Mouse (Mus musculus): ENCODE results near the gene Rpl12.
"Not testable (repeated sequence)": the region's sequence is repeated elsewhere in the genome, so short reads cannot be mapped to it uniquely, and the experiment has no call there.

The Rpl12 gene

DNA sequence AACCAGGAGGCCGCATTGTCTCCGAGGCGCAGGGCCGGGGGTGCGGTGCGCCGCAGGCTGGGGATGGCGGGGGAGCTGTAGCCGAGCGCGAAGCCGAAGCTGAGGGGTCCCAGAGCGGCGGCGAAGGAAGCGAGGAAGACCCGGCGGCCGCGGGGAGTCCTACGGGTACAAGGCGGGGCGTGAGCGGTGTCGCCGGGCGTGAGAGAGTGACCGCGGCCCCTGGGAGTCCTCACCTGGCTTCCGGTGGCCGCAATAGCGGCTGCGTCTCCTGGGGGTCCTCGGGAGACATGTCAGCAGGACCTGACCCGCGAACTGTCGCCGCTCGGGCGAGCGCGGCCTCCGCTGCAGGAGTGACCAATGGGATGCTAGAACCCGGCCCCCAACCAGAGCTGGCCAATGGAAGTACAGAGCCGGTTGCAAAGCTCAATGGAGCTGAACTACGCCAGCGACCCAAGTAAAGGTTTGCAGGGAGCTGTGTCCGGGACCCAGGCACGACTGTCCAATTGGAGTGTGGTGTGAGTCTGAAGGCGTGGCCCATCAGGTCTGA lies 20.4 kb downstream of the Rpl12 start, which contains the start of gene Slc2a8:
Gene Slc2a8, minus strand, starts transcription at position 359 of the 547 bp plus-strand sequence.
- peak; percentile 91 for DNase-seq (ENCODE audit: low spot score)

DNA sequence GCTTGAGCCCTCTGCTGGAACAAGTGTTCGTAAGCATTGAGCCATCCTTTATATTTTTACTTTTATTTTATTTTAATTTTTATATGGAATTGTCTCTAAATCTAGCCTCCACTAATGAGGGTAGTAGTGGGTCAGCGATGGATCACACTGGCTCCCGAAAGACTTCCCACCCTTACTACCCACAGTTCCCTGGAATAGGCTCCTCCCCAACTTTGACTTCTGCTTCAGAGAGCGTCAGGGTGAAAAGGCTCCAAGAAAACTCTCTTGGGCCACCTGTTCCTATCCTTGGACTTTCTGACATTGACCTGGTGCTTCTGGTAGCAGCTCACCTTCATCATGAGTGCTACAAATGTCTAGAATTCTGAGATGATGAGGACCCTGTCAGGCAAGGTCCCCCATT lies 21.3 kb downstream of the Rpl12 start:
- DNase-seq (ENCODE audit: low spot score), result no peak

- no peak for DNase-seq (ENCODE audit: low spot score)
Observed at GRCm38 (mm10) chr2:32983617-32984016, 22.3 kb downstream of the Rpl12 start.

DNA sequence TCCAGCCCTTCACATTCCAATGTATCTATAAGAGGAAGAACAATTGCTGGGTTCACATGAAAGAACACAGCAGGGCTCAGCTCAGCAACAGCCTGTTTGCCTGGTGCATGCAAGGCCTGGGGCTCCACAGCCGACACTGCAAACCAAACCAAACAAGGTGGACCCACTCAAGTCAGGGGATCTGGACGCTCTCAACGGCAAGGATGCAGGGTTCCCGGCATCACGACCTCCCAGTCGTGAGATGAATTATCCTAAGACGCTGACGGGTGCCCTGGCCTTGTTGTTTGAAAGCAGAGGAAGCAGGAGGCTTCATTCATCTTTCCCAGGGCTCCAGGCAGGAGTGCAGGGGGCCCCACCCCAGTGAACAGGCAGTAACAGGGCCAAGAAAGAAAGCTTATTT lies 24.5 kb downstream of the Rpl12 start:
- no peak for DNase-seq (ENCODE audit: low spot score)

DNA sequence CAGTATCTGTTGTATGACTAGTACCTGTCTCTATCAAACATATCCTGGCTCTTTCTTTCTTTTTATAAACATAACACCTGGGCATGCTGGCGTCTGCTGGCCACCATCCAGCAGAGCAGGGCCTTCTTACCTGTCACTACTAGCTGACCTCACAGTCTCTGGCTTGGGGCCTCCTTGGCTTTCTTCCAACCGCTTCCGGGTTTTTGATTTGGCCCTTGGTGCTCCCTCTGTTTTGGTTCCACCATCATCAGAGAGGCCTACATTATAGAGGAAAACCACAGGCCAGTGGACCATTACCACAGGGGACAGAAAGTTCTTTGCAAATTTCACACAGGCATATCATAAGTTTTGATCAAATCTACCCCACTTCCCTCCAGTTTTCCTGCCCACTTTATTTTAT lies 28.0 kb downstream of the Rpl12 start:
- no peak for DNase-seq (ENCODE audit: low spot score)

GRCm38 (mm10) chr2:32990167-32990832 lies 28.9 kb downstream of the Rpl12 start:
- DNase-seq (ENCODE audit: low spot score), result no peak

- no peak for DNase-seq (ENCODE audit: low spot score)
Observed at GRCm38 (mm10) chr2:32992130-32992529, 30.8 kb downstream of the Rpl12 start.

DNA sequence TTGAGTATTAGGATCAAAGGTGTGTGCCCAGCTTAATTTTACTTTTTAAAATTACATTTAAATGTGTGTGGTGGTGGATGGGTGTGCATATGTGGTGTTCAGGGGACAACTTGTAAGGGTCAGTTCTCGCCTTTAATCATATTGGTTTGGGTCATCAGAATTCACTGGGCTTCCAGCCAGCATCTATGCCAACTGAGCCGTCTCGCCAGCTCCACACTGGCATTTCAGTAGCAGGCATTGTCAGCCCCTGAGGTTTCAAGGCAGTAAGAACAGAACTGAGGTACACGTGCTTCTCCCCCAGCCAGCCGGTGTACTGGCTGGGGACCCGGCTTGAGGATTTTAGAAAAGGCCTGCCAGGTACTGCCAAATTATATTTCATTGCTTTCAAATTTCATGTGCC lies 35.7 kb downstream of the Rpl12 start:
- no peak for DNase-seq (ENCODE audit: low spot score)

GRCm38 (mm10) chr2:32997792-32998191 lies 36.4 kb downstream of the Rpl12 start:
- no peak for DNase-seq (ENCODE audit: low spot score)

DNA sequence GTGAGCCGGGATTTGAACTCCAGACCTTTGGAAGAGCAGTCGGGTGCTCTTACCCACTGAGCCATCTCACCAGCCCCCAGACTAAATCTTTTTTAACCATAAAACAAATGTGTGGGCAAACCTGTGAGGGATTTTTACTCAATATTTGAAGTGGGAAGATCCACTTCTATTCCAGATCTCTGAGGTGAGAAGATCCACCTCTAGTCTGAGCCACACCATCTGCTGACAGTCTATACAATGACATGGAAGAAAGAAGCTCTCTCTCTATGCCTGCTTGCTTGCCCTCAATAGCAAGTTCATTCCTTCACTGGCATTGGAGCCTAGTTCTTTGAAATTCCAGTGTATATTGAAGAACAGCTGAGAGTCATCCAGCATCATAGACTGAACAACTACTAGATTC lies 38.4 kb downstream of the Rpl12 start:
- no peak for DNase-seq (ENCODE audit: low spot score)

DNA sequence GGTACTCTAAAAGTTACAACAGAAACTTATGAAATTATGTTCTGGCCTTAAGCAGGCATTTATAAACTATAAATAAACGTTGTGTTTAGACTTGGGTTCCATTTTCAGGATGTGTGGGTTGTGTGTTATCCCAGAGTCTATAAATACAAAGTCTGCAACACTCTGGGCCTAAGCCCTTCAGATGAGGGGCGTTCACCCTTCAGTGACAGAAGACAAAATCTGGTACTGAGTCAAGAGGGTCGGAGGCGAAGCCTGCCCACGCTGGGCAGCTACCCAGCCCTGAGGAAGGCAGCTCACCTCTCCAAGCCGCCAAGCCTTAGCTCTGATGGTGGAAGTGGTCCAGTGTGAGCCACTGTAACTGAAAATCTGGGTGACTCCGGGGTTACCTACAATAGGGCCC lies 40.8 kb downstream of the Rpl12 start:
- DNase-seq (ENCODE audit: low spot score), result peak; percentile 31

- no peak for DNase-seq (ENCODE audit: low spot score)
Observed at GRCm38 (mm10) chr2:33005041-33005440, 43.7 kb downstream of the Rpl12 start.

GRCm38 (mm10) chr2:33009055-33009454 lies 47.7 kb downstream of the Rpl12 start:
- DNase-seq (ENCODE audit: low spot score), result not testable (repeated sequence)

- DNase-seq (ENCODE audit: low spot score), result no peak
Observed at GRCm38 (mm10) chr2:33014877-33015276, 53.5 kb downstream of the Rpl12 start.

Data from left cerebral cortex, adult 11 months (tissue).